Mouse (Mus musculus) colon, adult 2 months (tissue): Measurements from ENCODE around the gene Shisa3. TPM values are rescaled to one million over a fixed set of nuclear protein-coding genes. Genes with fewer than 3 reads are reported as not detected.

Source experiments
- polyA plus RNA-seq: library from polyadenylated mRNA; depleted of rRNA; stranded (reverse); fragments of >200 nt; gene quantifications from 2 replicates; pipeline ENCODE4 v1.2.3, GENCODE M21; 2012; rRNA removed

Gene Shisa3
- 5.0 and 6.9 TPM in 2 replicates for polyA plus RNA-seq

GRCm38 (mm10) chr5:67607804-67608673, at the start of gene Shisa3:
Gene Shisa3 (plus strand): TSS chr5:67607882.

Other genes with a start within 250 kb of the Shisa3 start
- gene Bend4, start 179.6 kb upstream of the Shisa3 start, polyA plus RNA-seq: 0.22 and 0.28 TPM in 2 replicates
- 54.8 and 59.0 TPM in 2 replicates for gene Atp8a1, start 239.6 kb downstream of the Shisa3 start, polyA plus RNA-seq